ENCODE assay signal across 14 mouse cellular contexts in genomic region chr5:34885250-34885649, GRCm38 (mm10). TPM values are rescaled to one million over a fixed set of nuclear protein-coding genes. Genes with fewer than 3 reads are reported as not detected.
A peak's percentile ranks its signal among the peaks of the same experiment; 100 is the strongest.
DNase-seq lines count a peak whose midpoint lies in the region; ATAC-seq and TF ChIP-seq lines count a peak whose summit lies in the region.
"Had no signal": no experiment of that assay in that cellular context is flagged by ENCODE, and none has a peak within 500 bp of the region (broad histone marks: within the 10 kb centered on the region; RNA-seq: fewer than 3 reads in every experiment).

No protein-coding gene starts in this region.

- DNase-seq in heart, embryonic 10.5 days (ENCODE audit: low spot score) = peak; percentile 47
- no peak for DNase-seq in lung, embryonic 14.5 days
- DNase-seq in lung, postnatal 25 days (ENCODE audit: low spot score) = no peak
- peak; percentile 38 for DNase-seq in NIH3T3 (ENCODE audit: low read depth)
- peak; percentile 16 for DNase-seq in lung, postnatal 10 days
- no peak for DNase-seq in layer of hippocampus, postnatal 36 days
- DNase-seq in layer of hippocampus, adult 8-10 months (ENCODE audit: low spot score in 2 of 2) = no peak
- DNase-seq: cerebellum, adult 9-11 months; gastrocnemius, postnatal 25 days; heart, postnatal 10 days; kidney, adult 18-20 months had no signal

- TF ChIP-seq CTCF in lung, embryonic 14.5 days (IDR thresholded peaks at IDR 0.05; ENCODE audit: low read depth) = peak; percentile 36

- H3K27me3 ChIP-seq in heart, embryonic 10.5 days (ENCODE audit: insufficient read depth, poor library complexity, severe bottlenecking) = no peaks in the 10 kb centered on the region
- no peaks in the 10 kb centered on the region for H3K27me3 ChIP-seq in heart, embryonic 11.5 days (ENCODE audit: control insufficient read depth, insufficient read depth, low read length)
- no peaks in the 10 kb centered on the region for H3K27me3 ChIP-seq in lung, embryonic 14.5 days (ENCODE audit: insufficient read depth, low read length)
- H3K27me3 ChIP-seq: forebrain, embryonic 15.5 days; limb, embryonic 12.5 days had no signal

- no peak overlapping the region for H3K9ac ChIP-seq in heart, embryonic 11.5 days (ENCODE audit: low read depth, low read length)
- H3K9ac ChIP-seq in lung, embryonic 14.5 days = no peak overlapping the region
- H3K9ac ChIP-seq: forebrain, embryonic 15.5 days; limb, embryonic 12.5 days had no signal

- no peaks in the 10 kb centered on the region for H3K9me3 ChIP-seq in heart, embryonic 10.5 days
- H3K9me3 ChIP-seq in heart, embryonic 11.5 days (replicated peaks; ENCODE audit: control insufficient read depth, low read length) = no peaks in the 10 kb centered on the region
- no peaks in the 10 kb centered on the region for H3K9me3 ChIP-seq in lung, embryonic 14.5 days (ENCODE audit: low read depth, low read length)
- H3K9me3 ChIP-seq: forebrain, embryonic 15.5 days; limb, embryonic 12.5 days had no signal

- no peak overlapping the region for H3K4me2 ChIP-seq in heart, embryonic 11.5 days
- no peak overlapping the region for H3K4me2 ChIP-seq in lung, embryonic 14.5 days
- H3K4me2 ChIP-seq: forebrain, embryonic 15.5 days; limb, embryonic 12.5 days had no signal

- no peak overlapping the region for H3K4me3 ChIP-seq in heart, embryonic 10.5 days
- no peak overlapping the region for H3K4me3 ChIP-seq in heart, embryonic 11.5 days (ENCODE audit: low read depth, low read length)
- H3K4me3 ChIP-seq in lung, embryonic 14.5 days (ENCODE audit: low read depth, low read length) = no peak overlapping the region
- H3K4me3 ChIP-seq: forebrain, embryonic 15.5 days; limb, embryonic 12.5 days had no signal

- H3K36me3 ChIP-seq in heart, embryonic 10.5 days = peaks cover 77% of the 10 kb centered on the region
- H3K36me3 ChIP-seq in heart, embryonic 11.5 days (ENCODE audit: control insufficient read depth, insufficient read depth, low read length) = peaks cover 9% of the 10 kb centered on the region
- peaks cover 69% of the 10 kb centered on the region for H3K36me3 ChIP-seq in lung, embryonic 14.5 days (ENCODE audit: insufficient read depth)

- no peaks in the 10 kb centered on the region for H3K4me1 ChIP-seq in heart, embryonic 10.5 days
- no peaks in the 10 kb centered on the region for H3K4me1 ChIP-seq in heart, embryonic 11.5 days (ENCODE audit: control insufficient read depth, insufficient read depth, low read length)
- no peaks in the 10 kb centered on the region for H3K4me1 ChIP-seq in lung, embryonic 14.5 days (ENCODE audit: insufficient read depth)
- H3K4me1 ChIP-seq: forebrain, embryonic 15.5 days; limb, embryonic 12.5 days had no signal

- 77% methylated on average over 3 of the region's 3 CpGs for WGBS in heart, embryonic 10.5 days
- 87% methylated on average over 3 of the region's 3 CpGs for WGBS in heart, embryonic 11.5 days (ENCODE audit: insufficient replicate concordance)
- 80% methylated on average over 3 of the region's 3 CpGs for WGBS in lung, embryonic 14.5 days

- no peak for ATAC-seq in heart, embryonic 11.5 days (replicated peaks; ENCODE audit: insufficient number of reproducible peaks, low FRiP score, low TSS enrichment)
- no peak for ATAC-seq in lung, embryonic 14.5 days (ENCODE audit: insufficient read depth)
- ATAC-seq: forebrain, embryonic 15.5 days had no signal

- H3K27ac ChIP-seq in heart, embryonic 10.5 days = no peak overlapping the region
- no peak overlapping the region for H3K27ac ChIP-seq in heart, embryonic 11.5 days (ENCODE audit: low read depth, low read length)
- H3K27ac ChIP-seq in lung, embryonic 14.5 days (ENCODE audit: low read depth) = no peak overlapping the region
- H3K27ac ChIP-seq: forebrain, embryonic 15.5 days; limb, embryonic 12.5 days had no signal

RNA-seq across cellular contexts. Expression of gene Msantd1, which starts 22.6 kb away (rescaled TPM):
- polyA plus RNA-seq in heart, embryonic 10.5 days (2016; fragmentation: Nextera tagmentation; extraction: Ambion mirVana) = 0.37 and 1.3 TPM in 2 replicates
- polyA plus RNA-seq in heart, embryonic 11.5 days (2014; fragmentation: Nextera tagmentation; extraction: Ambion mirVana) = 0.42 and 0.97 TPM in 2 replicates
- polyA plus RNA-seq in lung, embryonic 14.5 days (2014; fragmentation: Nextera tagmentation; extraction: Ambion mirVana) = 0.49 and 1.1 TPM in 2 replicates
- 1 to 10 TPM; 5.6 to 8.0 TPM for total RNA-seq in layer of hippocampus, postnatal 36 days (2021)
- total RNA-seq in layer of hippocampus, adult 8-10 months (2022) = 1 to 10 TPM; 6.4 to 7.1 (median 6.9) TPM

Comparison
In these comparisons a context has a peak if more than half of its experiments do, and no peak if none do; other contexts are left out.
1. DNase-seq: peak in heart, embryonic 10.5 days (single experiment), NIH3T3 (single experiment) and lung, postnatal 10 days (single experiment); none in lung, embryonic 14.5 days (single experiment), lung, postnatal 25 days (single experiment), layer of hippocampus, postnatal 36 days (0 of 2) and layer of hippocampus, adult 8-10 months (0 of 2).